Mouse (Mus musculus) urinary bladder, postnatal 10 days (tissue): ENCODE data around the gene B9d1.

ENCODE experiments used
- DNase-seq: peaks from one replicate; pipeline ENCODE4 v3.0.0; 2022; ENCODE audit warnings: low spot score

B9d1 gene

DNA sequence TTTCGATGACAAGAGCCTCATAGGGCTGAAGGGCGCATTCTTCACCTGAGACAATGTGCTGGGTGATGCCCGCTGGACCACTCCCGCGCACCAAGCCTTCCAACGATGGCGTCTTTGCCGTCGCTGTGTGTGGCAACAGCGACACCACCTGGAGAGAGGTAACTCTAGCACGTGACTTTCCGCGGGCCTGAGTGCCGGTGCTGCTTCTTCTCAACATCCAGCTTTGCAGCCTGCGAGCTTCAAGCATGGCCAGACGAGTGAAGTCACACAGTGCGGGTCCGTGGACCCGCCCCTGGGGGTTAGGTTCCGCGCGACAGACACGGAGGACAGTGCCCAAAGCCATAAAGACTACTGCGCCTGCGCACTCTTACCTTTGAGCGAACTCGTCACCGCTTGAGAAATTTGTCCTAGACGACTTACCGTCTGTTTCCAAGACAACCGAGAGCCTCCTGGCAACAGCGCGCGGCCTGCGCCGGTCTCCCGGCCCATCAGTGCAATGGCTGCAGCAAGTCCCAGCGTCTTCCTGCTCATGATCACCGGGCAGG is at the start of gene B9d1:
TSS of gene B9d1 (plus strand) at position 432 of the 545 bp plus-strand sequence.
- DNase-seq, result peak; percentile 82

DNA sequence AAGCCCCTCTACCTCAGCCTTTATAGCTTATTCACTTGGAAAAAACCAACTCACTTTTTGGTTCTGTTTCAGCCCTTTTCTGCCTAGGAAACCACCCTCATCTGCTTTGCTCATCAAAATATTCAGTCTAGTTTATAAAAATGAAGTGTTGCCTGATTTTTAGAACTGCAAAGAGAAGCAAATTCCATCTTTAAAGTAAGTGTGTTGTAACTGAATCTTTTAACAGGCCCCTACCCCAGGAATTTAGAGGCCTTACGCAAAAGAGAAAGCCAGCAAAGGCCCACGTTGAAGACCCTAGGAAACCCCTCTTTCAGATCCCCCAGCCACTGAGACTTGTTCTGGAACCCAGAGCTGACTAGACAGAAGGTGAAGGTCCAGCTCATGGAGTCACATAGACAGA is 40.9 kb upstream of the B9d1 start:
- no peak for DNase-seq

DNA sequence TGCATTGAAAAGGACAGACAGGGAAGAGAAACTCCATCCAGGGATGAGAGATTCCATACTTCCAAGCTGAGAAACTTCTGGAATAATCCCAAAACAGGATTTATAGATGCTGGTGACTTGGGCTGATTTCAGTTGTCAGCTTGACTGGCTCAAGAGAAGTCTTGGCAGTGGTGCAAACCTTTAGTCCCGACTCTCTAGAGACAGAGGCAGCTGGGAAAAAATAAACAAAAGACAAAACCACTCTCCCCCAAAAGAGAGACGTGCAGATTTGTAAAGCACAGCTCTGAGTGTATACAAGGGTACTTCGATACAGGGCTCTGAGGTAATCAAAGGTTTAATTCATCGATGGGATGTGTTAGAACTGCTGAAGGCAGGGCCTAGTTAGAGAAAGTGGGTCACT is 39.5 kb upstream of the B9d1 start:
- no peak for DNase-seq

DNA sequence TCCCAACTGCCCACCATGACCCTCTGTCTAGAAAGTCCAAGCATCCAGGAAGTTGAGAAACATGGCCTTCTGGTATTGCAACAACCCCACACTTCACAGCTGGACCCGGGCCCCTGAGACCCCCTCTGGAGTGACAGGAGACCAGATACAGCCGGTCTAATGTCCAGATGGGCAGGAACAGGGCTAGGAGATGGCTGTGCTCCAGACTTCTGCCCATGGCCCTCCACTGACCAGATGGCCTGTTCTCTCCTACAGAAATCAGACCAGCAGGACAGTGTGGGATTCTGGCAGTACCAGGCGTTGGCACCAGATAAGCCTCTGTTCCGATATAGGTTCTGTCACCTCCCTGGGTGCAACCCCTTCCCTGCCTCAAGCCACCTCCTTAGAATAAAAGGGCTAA is 36.4 kb upstream of the B9d1 start:
- DNase-seq, result no peak

DNA sequence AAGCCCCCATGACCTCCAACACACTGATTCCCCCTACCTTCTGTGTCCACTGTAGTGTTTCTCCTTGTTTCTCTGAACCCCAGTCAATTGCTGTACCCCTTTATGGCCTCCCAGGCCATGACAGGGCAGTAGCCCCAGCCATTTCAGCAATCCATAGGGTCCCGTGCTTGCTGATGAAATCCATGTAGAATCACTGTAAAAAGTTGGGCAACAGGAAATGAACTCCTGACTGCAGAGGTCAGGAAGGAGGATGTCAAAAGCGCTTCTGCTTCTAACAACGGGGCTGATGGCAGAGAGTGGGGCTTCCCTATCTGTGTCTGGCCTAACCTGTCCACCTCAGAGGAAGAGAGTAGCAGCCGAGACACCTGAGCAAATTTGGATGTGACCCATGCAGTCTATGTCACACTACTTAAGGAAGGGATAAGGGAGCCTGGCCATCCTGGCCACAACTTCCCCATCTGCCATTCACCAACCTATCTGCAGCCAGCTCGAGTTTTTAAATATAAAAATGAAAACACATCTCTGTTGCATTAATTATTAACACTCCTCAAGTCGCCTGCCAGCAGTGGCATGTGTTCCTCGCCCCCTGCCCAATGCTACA is 35.5 kb upstream of the B9d1 start:
- no peak for DNase-seq

DNA sequence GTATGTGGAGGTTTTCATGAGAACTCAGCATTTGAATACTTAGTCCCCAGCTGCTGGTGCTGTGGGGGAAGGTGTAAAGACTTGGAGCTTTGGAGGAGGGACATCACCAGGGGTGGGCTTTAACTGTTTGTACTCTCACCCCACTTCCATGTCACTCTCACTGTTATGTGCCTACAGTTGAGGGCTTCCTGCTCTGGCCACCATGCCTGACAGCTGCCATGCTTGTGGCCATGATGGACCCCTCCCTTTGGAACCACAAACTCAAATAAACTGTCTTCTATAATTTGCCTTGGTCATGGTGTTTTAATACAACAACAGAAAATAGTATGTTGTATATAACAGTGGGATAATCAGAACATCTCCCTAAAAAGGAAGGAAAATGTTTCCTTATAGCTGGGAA is 34.1 kb upstream of the B9d1 start:
- DNase-seq, result no peak

DNA sequence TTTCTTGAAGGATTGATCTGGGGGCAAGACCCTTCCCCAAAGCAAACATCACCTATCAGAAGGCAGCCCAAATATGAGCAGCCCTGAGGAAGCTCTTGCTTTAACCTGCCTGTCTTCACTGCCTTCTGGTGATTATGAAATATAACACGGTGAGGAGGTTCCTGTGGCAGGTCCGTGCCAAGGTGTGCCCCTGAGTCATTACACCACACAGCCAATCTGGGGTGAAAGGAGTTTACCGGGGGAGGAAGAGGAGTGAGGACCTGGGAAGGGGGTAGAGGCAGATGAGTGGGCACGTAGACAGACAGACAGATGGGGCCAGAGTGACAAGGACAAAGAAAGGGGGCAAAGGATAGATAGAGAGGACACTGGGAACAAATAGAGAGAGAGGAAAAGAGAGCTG is 31.3 kb upstream of the B9d1 start:
- DNase-seq, result no peak

DNA sequence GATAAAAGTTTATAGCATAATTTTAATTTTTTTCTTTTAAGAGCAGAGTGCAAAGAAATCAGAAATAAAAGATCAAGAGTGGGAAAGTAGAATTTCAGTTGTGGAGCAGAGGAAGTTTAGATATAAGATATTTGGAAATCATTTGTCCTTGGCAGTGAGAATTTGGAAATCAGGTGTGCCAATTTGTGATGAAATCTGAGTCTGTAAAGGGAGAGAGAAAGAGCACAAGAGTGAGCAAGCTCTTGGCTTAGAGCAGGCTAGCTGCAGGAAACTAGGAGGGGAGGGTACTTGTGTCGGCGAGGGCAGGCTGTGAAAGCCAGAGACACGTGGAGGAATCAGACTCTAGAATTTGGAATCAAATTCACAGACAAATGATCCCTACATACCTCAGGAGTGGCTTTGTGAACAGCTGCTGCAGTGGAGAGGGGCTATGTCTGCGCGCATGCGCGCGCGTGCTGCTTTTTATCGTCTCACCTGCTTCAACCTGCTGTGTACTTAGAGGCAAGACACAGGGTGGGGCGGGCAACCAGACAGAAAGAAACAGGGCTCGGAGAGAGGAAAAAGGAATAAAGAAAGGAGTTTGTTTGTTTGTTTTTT is 28.1 kb upstream of the B9d1 start:
- no peak for DNase-seq

DNA sequence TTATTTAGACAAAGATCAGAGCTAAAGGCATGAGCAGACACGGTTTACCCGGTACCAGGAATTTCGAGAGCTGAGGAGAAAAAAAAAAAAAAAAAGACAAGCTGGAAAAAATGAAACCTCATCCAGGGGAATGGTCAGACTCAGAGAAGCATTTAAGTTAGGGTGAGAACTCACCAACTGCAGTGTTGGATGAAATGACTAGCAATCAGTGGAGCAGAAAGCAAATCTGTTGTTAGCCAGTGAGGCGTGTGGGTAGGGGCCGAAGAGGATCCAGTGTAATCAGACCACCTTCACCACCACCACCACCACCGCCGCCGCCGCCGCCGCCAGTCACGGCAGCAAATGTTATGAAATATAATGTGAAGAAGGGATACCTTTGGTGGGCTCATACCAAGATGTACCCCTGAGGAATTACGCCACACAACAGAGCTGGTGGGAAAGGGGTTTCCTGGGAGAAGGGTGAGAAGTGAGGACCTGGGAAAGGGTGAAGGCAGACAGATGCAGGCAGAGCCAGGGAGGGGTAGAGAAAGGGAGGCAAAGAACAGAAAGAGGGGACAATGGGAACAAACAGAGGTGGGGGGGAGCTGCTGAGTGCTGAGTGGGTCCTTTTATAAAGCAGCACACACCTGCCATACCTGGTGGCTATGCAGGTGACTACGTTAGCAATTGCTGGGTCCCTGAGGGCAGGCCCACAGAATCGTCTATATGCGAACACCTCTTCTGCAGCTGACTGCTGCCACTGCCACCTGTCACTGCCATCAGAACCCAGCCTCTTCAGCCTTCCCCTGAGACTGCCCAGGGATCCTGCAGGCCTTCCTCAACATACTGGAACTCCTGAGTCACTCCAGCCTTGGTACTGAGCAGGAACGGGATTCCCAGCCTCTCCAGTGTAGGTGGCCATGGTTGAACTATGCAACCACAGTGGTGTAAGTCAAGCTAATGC is 27.1 kb upstream of the B9d1 start:
- DNase-seq, result no peak

DNA sequence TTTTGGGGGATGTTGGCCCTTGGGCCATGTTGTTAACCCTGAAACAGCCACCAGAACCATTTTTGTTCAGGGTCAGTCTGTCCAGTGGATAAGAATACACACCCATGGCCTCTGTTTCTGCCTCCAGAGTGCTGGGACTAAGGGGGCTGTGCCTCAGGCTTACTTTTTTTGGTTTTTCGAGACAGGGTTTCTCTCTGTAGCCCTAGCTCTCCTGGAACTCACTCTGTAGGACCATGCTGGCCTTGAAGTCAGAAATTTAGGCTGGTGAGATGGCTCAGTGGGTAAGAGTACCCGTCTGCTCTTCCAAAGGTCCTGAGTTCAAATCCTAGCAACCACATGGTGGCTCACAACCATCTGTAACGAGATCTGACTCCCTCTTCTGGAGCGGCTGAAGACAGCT is 26.2 kb upstream of the B9d1 start:
- DNase-seq, result no peak

DNA sequence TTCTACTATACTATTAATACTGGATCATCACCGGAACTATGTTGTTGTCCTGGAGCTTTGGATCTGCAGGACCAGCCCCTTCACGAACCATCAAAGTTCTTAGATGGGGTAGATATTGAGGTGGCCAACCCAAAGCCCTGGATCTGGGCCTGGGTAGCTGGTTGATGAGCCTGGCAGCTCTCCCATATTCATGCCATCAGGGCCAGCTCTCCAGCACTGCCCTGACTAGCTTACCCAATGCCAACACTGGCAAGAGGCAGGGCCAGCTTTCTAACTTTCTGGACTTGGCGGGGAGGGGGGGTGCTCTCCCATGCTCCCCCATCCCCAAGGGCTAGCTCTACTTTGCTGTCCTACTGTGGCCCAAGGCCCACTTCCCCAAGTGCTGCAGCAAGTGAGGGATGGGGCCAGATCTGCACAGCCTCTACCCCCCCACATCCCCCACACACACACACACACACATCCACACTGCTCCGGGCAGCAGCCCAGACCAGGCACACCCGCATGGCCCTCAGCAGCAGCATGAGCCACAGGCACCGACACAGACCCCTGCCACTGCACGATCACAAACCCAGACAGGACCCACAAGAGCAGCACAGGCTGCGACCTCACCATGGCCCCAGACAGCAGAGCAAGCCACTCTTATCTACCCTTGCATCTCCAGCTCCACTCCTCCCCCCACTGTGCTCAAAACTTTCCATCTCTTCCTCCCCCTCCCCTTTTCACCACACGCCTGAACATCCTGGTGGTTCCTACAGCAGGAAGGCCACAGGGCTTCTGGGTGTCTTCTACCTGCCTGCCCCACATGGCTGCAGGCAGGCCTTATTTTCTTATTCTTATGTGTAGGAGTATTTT is 23.5 kb upstream of the B9d1 start:
- DNase-seq, result no peak

DNA sequence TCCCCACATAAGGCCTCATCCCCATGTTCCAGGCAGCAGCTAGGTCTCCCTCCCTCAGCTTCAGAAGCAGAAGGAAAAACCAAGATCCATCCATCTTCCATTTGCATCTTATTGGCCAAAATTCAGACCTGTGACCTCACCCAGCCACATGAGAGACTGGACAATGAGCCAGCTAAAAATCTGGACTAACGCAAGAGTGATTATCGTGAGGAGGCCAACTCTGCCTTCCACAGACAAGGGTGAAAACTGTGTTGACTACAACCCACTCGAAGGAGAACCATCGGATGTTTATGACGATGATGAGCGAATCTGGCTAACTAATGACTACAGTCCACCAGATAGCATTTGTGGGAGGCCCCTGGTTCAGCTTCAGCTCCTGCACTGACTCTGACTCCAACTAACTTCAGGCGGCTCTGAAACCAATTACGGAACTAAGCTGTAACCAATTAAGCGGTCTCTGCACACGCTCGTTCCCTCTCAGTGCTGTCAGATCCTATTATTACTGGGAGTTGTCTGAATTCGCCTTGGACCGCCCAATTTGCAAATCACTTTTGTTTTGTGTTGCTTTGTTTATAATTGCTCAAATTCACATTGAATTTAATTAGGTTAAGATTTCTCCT is 21.6 kb upstream of the B9d1 start:
- no peak for DNase-seq

DNA sequence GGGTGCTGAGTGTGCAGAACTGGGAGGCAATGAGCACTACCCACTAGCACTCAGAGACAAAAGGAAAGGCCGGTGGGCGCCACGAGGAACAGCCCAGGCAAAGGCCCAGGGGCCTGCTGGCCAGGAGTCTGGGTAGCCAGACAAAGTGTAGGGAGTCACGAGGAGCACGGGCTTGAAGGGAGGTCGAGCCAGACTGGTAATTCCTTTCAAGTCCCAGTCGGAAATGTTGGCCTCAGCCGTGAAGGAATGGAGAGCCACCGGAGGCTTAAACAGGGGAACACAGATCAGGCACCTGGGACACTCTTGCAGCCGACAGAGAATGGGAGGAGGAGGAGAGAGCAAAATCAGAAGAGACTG is 20.7 kb upstream of the B9d1 start:
- DNase-seq, result no peak

DNA sequence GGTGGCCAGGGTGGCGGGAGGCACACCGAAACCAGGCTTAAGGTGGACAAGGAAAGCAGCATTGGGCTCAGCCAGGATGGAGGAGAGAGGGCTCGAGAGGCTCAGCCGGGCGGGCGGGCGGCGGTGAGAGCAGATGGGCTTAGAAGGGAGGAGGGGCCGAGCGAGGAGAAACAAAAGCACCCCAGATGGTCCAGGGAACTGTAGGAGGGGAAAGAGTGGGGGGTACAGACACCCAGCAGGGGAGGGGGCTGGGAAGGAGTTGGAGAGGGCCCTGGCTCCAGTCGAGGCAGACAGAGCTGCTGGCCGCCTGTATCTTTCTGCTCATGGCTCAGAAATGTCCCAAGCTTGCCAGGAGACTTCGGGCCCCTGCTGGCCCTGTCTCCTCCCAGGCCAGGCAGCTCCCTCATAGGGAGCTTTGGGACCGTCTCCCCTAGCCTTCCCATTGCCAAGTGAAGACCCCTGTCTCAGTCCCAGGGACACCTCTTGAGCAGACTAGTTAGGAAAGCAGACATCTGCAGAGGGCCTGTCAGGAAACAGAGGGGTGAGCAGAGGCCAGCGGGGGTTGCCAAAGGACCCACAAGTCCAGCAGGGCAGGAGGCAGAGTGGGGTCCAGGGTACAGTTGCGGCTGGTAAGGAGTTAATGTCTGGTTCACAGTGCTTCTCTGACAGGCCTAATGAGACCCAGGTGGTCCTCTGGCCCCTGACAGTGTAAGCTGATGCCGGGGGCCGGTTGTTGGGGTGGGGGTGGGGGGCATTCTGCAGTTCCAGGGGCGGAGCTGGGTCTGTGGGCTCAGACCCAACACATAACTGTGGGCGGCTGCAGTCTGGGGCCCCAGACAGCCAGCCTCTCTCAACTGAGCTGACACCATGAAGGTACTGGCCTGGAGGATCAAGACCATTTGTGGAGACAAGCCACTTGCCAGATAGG is 20.1 kb upstream of the B9d1 start, which contains the start of gene Mfap4:
TSS of gene Mfap4 (plus strand) at position 819 of the 928 bp plus-strand sequence.
- DNase-seq, result no peak

DNA sequence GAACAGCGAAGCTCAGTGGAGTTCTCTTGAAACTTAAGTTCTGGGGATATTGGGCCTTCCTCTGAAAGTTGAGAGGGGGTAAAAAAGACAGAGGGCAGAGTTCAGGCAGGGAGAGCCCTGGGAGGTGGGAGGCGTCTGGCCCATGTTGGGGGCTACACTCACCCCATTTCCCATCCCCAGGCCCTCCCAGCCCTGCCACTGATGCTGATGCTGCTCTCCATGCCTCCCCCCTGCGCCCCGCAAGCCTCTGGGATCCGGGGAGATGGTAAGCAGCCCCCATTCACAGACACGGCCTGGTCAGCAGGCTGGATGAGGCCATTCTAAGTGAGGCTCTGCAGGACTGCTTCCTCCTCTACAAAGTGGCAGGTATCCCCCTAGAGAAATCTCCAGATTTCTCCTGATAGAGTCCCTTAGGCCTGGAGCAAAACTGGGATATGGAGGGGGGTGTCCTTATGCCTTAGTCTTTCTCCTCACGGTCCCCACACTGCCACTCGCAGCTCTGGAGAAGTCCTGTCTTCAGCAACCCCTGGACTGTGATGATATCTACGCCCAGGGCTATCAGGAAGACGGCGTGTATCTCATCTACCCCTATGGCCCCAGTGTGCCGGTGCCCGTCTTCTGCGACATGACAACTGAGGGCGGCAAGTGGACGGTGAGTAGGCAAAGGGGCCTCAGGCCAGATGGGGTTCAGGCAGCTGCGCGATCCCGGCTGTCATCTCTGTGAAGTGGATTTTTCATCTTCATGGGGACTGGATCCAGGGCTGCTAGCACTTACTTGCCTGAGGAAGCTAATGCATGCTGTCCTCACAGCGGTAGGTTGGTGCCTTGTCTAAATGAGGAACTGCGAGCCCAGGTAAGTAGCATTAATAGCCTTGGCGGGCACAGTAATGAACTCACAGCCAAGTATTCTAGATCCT is 19.1 kb upstream of the B9d1 start:
- no peak for DNase-seq

DNA sequence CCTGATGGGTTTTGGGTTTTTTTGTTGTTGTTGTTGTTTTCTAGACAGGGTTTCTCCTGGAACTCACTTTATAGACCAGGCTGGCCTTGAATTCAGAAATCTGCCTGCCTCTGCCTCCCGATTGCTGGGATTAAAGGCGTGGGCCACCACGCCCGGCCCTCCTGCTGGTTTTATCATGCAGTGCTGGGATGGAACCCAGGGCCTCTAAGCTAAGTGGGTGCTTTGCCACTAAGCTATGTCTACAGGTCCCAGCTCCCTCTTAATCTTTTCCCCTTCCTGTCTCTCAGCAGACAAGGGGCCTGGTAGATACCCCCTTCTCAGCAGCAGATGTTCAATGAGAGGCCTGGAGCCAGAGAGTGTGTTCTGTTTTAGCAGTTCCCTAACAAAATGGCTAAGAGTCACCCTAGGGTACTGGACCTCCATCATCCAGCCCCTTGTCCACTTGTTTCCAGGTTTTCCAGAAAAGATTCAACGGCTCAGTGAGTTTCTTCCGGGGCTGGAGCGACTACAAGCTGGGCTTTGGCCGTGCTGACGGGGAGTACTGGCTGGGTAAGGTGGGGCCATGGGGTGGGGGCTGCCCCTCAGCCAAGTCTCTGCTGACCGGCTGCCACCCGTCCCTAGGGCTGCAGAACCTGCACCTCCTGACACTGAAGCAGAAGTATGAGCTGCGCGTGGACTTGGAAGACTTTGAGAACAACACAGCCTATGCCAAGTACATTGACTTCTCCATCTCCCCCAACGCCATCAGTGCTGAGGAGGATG is 18.3 kb upstream of the B9d1 start:
- DNase-seq, result no peak

DNA sequence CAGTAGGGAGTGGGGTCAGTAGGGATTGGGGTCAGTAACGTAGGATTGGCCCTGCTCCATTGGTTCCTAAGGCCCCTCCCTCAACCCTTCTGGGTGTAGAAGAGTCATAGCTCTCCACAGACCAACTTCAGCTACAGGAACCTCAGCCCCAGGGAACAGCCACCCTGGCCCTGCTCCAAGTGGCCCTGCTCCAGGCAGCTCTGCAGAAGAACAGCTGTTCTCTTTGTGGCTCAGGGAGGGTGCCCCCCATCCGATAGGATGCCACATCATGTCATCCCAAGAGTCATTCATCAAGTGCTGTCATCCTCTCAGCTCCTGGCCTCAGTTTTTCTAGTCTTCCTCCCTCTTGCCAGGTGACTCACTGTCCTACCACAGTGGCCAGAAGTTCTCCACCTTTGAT is 17.5 kb upstream of the B9d1 start:
- peak; percentile 39 for DNase-seq

DNA sequence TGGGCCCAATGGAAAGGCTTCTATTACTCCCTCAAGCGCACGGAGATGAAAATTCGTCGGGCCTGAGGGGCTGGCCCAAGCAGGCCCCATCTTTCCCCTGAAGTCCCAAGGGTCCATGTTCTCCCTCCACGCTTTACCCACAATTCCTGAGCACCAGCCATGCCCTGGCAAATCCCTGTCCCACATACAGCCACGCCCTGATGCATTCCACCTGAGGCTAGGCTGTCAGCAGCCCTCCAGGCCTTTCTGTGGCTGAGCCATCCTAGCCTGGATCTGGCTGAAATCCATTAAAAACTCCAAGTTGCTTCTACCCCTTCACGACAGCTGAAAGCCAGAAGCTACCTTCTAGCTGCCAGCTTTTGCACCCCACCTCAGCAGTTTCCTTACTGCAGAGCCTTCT is 17.0 kb upstream of the B9d1 start:
- no peak for DNase-seq

DNA sequence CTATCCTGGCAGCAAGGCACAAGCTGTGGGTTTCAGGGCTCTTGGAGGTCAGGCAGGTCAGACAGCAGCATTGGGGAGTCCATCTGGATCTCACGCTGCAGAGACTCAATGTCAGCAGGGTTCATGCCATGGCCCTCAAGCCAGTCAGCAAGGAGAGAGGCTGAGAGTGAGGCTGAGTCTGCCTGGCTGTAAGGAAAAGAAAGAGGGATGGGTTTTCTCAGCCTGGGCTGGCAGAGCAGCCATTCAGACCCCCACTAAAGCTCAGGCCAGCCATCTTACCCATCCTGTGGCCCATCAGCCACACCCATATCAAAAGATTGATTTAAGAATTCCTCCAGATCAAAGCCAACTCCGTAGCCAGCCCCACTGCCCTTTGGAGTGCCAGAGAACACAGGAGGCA is 15.9 kb upstream of the B9d1 start:
- no peak for DNase-seq
